Mouse (Mus musculus): ENCODE measurements around the gene Dnah1.

DNA sequence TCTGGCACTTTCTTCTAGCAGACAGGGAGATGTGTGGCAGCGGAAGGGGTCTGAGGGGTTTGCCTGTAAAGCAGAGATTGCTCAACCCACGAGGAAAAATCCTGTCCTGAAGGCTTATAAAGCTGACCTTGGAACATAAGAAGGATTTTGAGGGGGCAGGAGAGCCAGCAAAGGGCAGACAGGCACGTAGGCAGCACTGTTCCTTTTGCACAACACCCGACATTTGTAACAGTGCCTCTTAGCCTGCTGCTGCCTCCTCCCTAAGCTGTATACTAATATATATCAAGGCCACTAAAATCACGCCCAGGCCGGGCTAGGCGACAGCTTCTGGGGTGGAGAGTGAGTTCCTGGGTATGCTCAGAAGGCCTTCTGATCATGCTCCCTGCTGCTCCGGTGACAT lies 93.3 kb downstream of the Dnah1 start:
- 0 out of 2 replicates have a peak, but pooled peaks have one; percentile 2 for TF ChIP-seq CTCF (IDR thresholded peaks at IDR 0.05; ENCODE audit: low read depth)
- TF ChIP-seq EP300 (IDR thresholded peaks at IDR 0.05; ENCODE audit: low read depth) = no peak
